Mouse (Mus musculus) midbrain, postnatal 0 days (tissue): ENCODE data around the gene Ramp3. TPM values are rescaled to one million over a fixed set of nuclear protein-coding genes. Genes with fewer than 3 reads are reported as not detected.

Experiments used
- ATAC-seq: fragments of 200-750 bp; cut with Nextera tagmentation; 2 replicates; pipeline ENCODE4 v1.8.0; 2017; ENCODE audit warnings: moderate number of reproducible peaks, mild to moderate bottlenecking, moderate TSS enrichment, moderate library complexity; ENCODE audit not compliant: low FRiP score
- DNase-seq: peaks from one replicate; pipeline ENCODE4 v3.0.0-alpha.2; 2015; ENCODE audit warnings: low spot score
- H3K27ac ChIP-seq: fragments of 300-500 bp; sonication (generic); 2 replicates; pipeline ENCODE4 v1.5.1; 2014; ENCODE audit warnings: low read depth, mild to moderate bottlenecking, low read length, mixed read lengths
- H3K27me3 ChIP-seq: fragments of 300-500 bp; sonication (generic); 2 replicates; pipeline ENCODE4 v1.6.1; 2014; ENCODE audit warnings: low read length, control low read depth, mixed read lengths; ENCODE audit not compliant: insufficient read depth
- H3K36me3 ChIP-seq: fragments of 300-500 bp; sonication (generic); 2 replicates; pipeline ENCODE4 v1.6.1; 2014; ENCODE audit warnings: low read length, control low read depth, mixed read lengths; ENCODE audit not compliant: insufficient read depth
- H3K4me1 ChIP-seq: fragments of 300-500 bp; sonication (generic); 2 replicates; pipeline ENCODE4 v1.6.1; 2014; ENCODE audit warnings: mild to moderate bottlenecking, control low read depth, antibody characterized with exemption, low read length, mixed read lengths; ENCODE audit not compliant: insufficient read depth
- H3K4me2 ChIP-seq: fragments of 300-500 bp; sonication (generic); 2 replicates; pipeline ENCODE4 v1.6.1; 2014; ENCODE audit warnings: low read depth, mild to moderate bottlenecking, low read length, mixed read lengths; ENCODE audit not compliant: poor library complexity, severe bottlenecking
- H3K4me3 ChIP-seq: fragments of 300-500 bp; sonication (generic); 2 replicates; pipeline ENCODE4 v1.5.1; 2014; ENCODE audit warnings: low read depth, mild to moderate bottlenecking, low read length, moderate library complexity
- H3K9ac ChIP-seq: fragments of 300-500 bp; sonication (generic); replicated peaks from 2 replicates; pipeline ENCODE4 v1.6.1; 2014; ENCODE audit warnings: mild to moderate bottlenecking, low read length, moderate library complexity, mixed read lengths; ENCODE audit not compliant: poor library complexity, severe bottlenecking
- H3K9me3 ChIP-seq: fragments of 300-500 bp; sonication (generic); 2 replicates; pipeline ENCODE4 v1.6.1; 2016; ENCODE audit warnings: low read length, control low read depth
- CTCF ChIP-seq: IDR thresholded peaks from 2 replicates; pipeline ENCODE4 v1.5.1; 2016; ENCODE audit warnings: antibody characterized with exemption, mild to moderate bottlenecking
- WGBS: fragments of 180-500 bp; shearing (Covaris S2); extraction: QIAGEN DNeasy Blood & Tissue Kit; methylation state at CpG from one replicate; pipeline ENCODE4 v1.1.7; 2014; 5-methylcytosine and 5-hydroxymethylcytosine counted together
- polyA plus RNA-seq: library from polyadenylated mRNA; unstranded; fragments of >200 nt; fragmentation: Nextera tagmentation; extraction: Ambion mirVana; gene quantifications from 2 replicates; pipeline ENCODE4 v1.2.1, GENCODE M21; 2015
- total RNA-seq: library from RNA; depleted of rRNA; stranded (reverse); fragments of >200 nt; gene quantifications from 2 replicates; pipeline ENCODE4 v1.2.3, GENCODE M21; 2014; rRNA removed

The Ramp3 gene
- total and polyA plus RNA-seq, 2 experiments from 2014 or later: 14.8 to 25.0 TPM

DNA sequence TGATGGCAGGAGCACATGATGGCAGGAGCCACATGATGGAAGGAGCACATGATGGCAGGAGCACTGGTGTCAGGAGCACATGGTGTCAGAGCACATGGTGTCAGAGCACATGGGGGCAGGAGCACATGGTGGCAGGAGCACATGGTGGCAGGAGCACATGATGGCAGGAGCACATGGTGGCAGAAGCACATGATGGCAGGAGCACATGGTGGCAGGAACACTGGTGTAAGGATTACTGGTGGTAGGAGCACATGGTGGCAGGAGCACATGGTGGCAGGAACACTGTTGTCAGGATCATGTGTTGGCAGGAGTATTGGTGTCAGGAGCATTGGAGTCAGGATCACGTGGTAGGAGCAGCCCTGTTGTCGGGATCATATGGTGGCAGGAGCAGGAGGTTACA lies 52.1 kb downstream of the Ramp3 start:
- Histone ChIP-seq H3K36me3 (no peaks in the 10 kb centered on the region), H3K4me1 (no peaks in the 10 kb centered on the region), H3K9ac (no peak overlapping the region), H3K4me2 (no peak overlapping the region), H3K27me3 (no peaks in the 10 kb centered on the region), H3K9me3 (no peaks in the 10 kb centered on the region), H3K27ac (no peak overlapping the region), H3K4me3 (no peak overlapping the region)
- WGBS: 84% methylated on average over 2 of the region's 2 CpGs
- DNase-seq (no peak), ATAC-seq (no peak)
- no peak for TF ChIP-seq CTCF

DNA sequence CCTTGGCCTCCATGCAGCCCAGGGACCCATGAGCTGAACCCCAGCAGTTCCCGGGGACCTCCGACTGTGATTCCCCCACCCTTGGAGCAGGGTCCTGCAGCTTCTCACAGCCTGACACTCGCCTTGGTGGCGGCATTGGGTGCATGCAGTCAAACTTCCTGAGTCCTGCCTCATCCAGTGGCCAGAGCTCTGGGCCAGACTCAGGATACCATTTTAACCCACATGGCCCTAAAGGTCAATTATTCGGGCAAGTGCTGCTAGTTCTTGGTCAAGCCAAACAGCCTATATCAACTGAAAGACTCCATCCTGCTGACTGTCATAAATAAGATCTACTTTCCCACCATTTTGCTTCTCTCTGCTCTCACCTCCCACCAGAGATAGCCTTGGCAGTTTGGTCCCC lies 62.4 kb downstream of the Ramp3 start:
- Histone ChIP-seq H3K27me3 (no peaks in the 10 kb centered on the region), H3K4me2 (no peak overlapping the region), H3K27ac (no peak overlapping the region), H3K4me3 (no peak overlapping the region), H3K9me3 (no peaks in the 10 kb centered on the region), H3K9ac (no peak overlapping the region), H3K36me3 (no peaks in the 10 kb centered on the region), H3K4me1 (no peaks in the 10 kb centered on the region)
- DNase-seq (no peak), ATAC-seq (no peak)
- 95% methylated on average over 5 of the region's 5 CpGs for WGBS
- TF ChIP-seq CTCF: no peak

DNA sequence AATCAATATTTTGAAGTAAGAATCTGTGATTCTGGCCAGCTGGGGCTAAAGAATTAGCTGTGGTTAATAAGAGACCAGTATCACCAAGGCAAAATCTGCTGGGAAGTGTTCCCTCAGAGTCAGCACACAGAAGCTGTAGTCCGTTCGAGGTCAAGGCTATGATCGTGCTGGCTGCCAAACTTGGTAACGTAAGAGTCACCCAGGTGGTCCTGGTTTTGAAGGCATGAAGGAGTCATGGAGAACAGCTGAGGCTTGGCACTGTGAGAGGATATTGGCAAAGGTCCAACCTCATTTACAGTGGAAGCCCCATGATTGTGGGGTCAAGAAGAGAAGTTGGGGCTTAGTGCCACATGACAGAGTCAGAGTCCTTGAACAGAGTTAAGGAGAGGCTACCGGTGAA lies 68.6 kb downstream of the Ramp3 start:
- no peaks in the 10 kb centered on the region for H3K27me3 ChIP-seq
- no peaks in the 10 kb centered on the region for H3K4me1 ChIP-seq
- no peak overlapping the region for H3K4me3 ChIP-seq
- no peak overlapping the region for H3K9ac ChIP-seq
- H3K27ac ChIP-seq: no peak overlapping the region
- 87% methylated on average over 5 of the region's 5 CpGs for WGBS
- TF ChIP-seq CTCF: no peak
- no peak overlapping the region for H3K4me2 ChIP-seq
- DNase-seq (no peak), ATAC-seq (no peak)
- no peaks in the 10 kb centered on the region for H3K36me3 ChIP-seq
- no peaks in the 10 kb centered on the region for H3K9me3 ChIP-seq

Other genes with a start within 250 kb of the Ramp3 start
- 2,296 and 2,489 TPM in 2 replicates for gene Ppia, start 243.1 kb upstream of the Ramp3 start, total RNA-seq
- 5,099 and 5,106 TPM in 2 replicates for gene Ppia, start 243.1 kb upstream of the Ramp3 start, polyA plus RNA-seq
- gene H2afv, start 214.1 kb upstream of the Ramp3 start, total RNA-seq: 46.2 and 57.2 TPM in 2 replicates
- gene H2afv, start 214.1 kb upstream of the Ramp3 start, polyA plus RNA-seq: 133 and 142 TPM in 2 replicates
- 38.0 and 45.1 TPM in 2 replicates for gene Purb, start 182.6 kb upstream of the Ramp3 start, total RNA-seq
- gene Purb, start 182.6 kb upstream of the Ramp3 start, polyA plus RNA-seq: 12.2 and 14.2 TPM in 2 replicates
- gene Myo1g, start 137.6 kb upstream of the Ramp3 start, total RNA-seq: 0.99 and 1.5 TPM in 2 replicates
- gene Myo1g, start 137.6 kb upstream of the Ramp3 start, polyA plus RNA-seq: 0.38 and 0.62 TPM in 2 replicates
- gene Ccm2, start 111.6 kb upstream of the Ramp3 start, total RNA-seq: 45.6 and 71.3 TPM in 2 replicates
- 64.3 and 67.1 TPM in 2 replicates for gene Ccm2, start 111.6 kb upstream of the Ramp3 start, polyA plus RNA-seq
- gene Nacad, start 52.5 kb upstream of the Ramp3 start, total RNA-seq: 86.9 and 92.3 TPM in 2 replicates
- gene Nacad, start 52.5 kb upstream of the Ramp3 start, polyA plus RNA-seq: 67.6 and 68.0 TPM in 2 replicates
- gene Tbrg4, start 32.5 kb upstream of the Ramp3 start, total RNA-seq: 35.1 and 46.6 TPM in 2 replicates
- gene Tbrg4, start 32.5 kb upstream of the Ramp3 start, polyA plus RNA-seq: 31.3 and 31.4 TPM in 2 replicates
- not detected in 2 replicates for gene Wap, start 19.9 kb upstream of the Ramp3 start, total RNA-seq
- gene Wap, start 19.9 kb upstream of the Ramp3 start, polyA plus RNA-seq: not detected in 2 replicates
- not detected in 2 replicates for gene Gm11983, start 179.1 kb downstream of the Ramp3 start, total RNA-seq
- gene Gm11983, start 179.1 kb downstream of the Ramp3 start, polyA plus RNA-seq: not detected in 2 replicates